Mouse (Mus musculus): ENCODE results near the gene Sema4c. TPM values are rescaled to one million over a fixed set of nuclear protein-coding genes. Genes with fewer than 3 reads are reported as not detected.

Gene Sema4c
- 4.7 and 8.7 TPM in 2 replicates for polyA plus RNA-seq (2014; fragmentation: Nextera tagmentation; extraction: Ambion mirVana)

DNA sequence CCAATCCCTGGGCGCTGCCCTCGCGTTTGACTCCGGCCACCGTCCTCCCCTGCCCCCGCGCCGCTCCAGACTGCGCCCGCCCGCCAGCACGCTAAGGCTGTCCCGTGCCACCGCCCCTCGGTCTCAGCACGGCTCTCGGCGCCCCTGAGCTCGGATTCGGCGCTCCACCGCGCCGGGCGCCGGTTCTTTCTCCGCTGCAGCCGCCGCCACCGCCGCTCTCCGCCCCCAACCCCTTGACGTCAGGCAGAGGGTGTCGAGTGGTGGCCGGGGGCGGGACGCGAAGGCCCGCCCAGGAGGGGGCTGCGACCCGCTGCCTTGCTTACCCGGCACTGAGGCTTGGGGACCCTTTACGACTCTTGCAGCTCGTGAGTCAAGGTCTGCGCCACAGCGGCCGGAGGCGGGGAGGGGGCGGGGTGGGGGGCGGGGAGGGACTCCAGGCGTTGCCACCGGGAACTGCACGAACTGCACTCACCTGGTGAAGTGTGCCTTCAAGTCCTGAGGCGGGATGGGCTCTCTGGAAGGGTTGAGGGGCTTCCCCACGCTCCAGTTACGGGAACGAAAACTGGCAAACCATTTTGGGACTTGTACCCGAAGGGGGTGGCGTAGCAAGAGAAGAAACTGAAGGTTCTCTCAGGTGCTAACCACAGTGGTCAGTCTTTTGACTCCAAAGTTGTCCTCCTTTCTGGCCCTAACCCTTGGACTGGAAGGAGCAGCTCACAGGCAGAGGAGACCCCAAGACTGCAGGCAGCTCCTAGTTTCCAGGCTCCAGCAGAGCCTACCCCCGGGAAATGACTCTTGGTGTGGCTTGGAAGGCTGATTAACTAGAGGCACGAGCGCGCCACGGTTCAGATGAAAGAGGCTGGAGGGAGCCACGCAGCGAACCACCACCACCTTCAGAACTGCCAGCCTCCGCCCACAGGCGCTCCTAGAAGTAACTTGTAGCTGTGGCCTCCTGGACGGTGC, at the start of gene Sema4c:
TSS of gene Sema4c (minus strand) at position 319 of the 963 bp plus-strand sequence.
- DNase-seq (peak; percentile 90), ATAC-seq (ENCODE audit: low FRiP score, low TSS enrichment) (peak; percentile 70)
- peaks cover 21% of the 10 kb centered on the region for H3K36me3 ChIP-seq (ENCODE audit: control insufficient read depth, insufficient read depth, low read length)
- peak within 1 kb of the TSS; percentile 99 for H3K4me3 ChIP-seq (replicated peaks; ENCODE audit: low read depth, low read length)
- WGBS = under 1% methylated on average over 68 of the region's 69 CpGs
- H3K4me2 ChIP-seq (ENCODE audit: low read length) = peak within 1 kb of the TSS; percentile 100
- peak within 1 kb of the TSS; percentile 99 for H3K9ac ChIP-seq (replicated peaks; ENCODE audit: low read length)
- H3K27ac ChIP-seq (replicated peaks; ENCODE audit: low read depth, low read length) = peak within 1 kb of the TSS; percentile 98
- H3K27me3 ChIP-seq (ENCODE audit: control insufficient read depth, insufficient read depth, low read length) = no peaks in the 10 kb centered on the region
- H3K9me3 ChIP-seq (ENCODE audit: control insufficient read depth, low read length) = no peaks in the 10 kb centered on the region
- peaks cover 28% of the 10 kb centered on the region for H3K4me1 ChIP-seq (ENCODE audit: control insufficient read depth, insufficient read depth, low read length)

DNA sequence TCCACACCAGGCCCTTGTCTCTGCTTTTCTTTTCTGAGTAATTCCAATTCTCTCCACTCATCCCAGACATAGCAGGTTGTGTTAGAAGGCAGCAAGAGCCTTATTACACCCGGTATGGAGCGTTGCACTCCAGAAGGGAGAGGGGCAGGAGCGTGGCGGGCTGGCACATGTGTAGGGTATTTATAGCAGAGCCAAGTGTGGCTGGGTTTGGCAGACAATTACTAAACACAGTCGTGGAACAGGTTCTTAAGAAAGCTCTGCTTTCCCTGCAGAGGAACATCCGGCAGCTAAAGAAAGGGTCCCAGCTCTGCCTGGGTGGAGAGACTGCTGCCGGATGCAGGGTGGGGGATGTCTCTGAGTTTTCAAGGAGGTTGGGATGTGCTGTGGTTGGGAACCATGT, 48.8 kb upstream of the Sema4c start:
- ATAC-seq (ENCODE audit: low FRiP score, low TSS enrichment) = no peak

GRCm38 (mm10) chr1:36604254-36605156, 46.4 kb upstream of the Sema4c start:
- no peak overlapping the region for H3K4me3 ChIP-seq (replicated peaks; ENCODE audit: low read depth, low read length)
- no peak for DNase-seq

More for the DNA sequence above, 48.8 kb upstream of the Sema4c start:
- Histone ChIP-seq H3K9ac (replicated peaks; ENCODE audit: low read length) (no peak overlapping the region), H3K4me1 (ENCODE audit: control insufficient read depth, insufficient read depth, low read length) (no peaks in the 10 kb centered on the region), H3K9me3 (ENCODE audit: control insufficient read depth, low read length) (no peaks in the 10 kb centered on the region), H3K27me3 (ENCODE audit: control insufficient read depth, insufficient read depth, low read length) (no peaks in the 10 kb centered on the region), H3K4me3 (replicated peaks; ENCODE audit: low read depth, low read length) (no peak overlapping the region), H3K4me2 (ENCODE audit: low read length) (no peak overlapping the region), H3K27ac (replicated peaks; ENCODE audit: low read depth, low read length) (no peak overlapping the region), H3K36me3 (ENCODE audit: control insufficient read depth, insufficient read depth, low read length) (no peaks in the 10 kb centered on the region)
- DNase-seq = no peak
- WGBS = 70% methylated on average over 7 of the region's 7 CpGs

DNA sequence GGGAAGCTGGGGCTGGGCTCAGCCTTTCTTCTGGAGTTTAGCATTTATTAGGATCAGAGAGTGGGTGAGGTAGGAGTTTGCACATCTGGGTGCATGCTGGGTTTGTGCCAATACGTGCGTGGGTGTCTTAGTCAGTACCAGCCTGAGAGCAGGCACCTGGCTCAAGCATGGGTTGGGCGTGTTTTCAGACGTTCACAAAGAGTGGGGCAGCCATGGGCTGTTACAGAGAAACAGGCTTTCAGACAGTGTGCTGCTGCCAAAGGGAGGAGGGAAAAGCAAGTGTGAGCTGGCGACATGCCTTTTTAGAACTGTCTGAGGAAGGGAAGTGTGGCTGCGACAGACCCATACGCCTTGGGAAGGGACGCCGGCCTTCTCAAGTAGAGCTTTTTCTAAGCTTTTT, 45.2 kb upstream of the Sema4c start:
- Histone ChIP-seq H3K4me1 (ENCODE audit: control insufficient read depth, insufficient read depth, low read length) (no peaks in the 10 kb centered on the region), H3K4me2 (ENCODE audit: low read length) (no peak overlapping the region), H3K36me3 (ENCODE audit: control insufficient read depth, insufficient read depth, low read length) (no peaks in the 10 kb centered on the region), H3K9ac (replicated peaks; ENCODE audit: low read length) (no peak overlapping the region), H3K27ac (replicated peaks; ENCODE audit: low read depth, low read length) (no peak overlapping the region), H3K27me3 (ENCODE audit: control insufficient read depth, insufficient read depth, low read length) (no peaks in the 10 kb centered on the region), H3K4me3 (replicated peaks; ENCODE audit: low read depth, low read length) (no peak overlapping the region), H3K9me3 (ENCODE audit: control insufficient read depth, low read length) (no peaks in the 10 kb centered on the region)
- 75% methylated on average over 9 of the region's 9 CpGs for WGBS
- no peak for ATAC-seq (ENCODE audit: low FRiP score, low TSS enrichment)
- no peak for DNase-seq

More at GRCm38 (mm10) chr1:36604254-36605156, 46.4 kb upstream of the Sema4c start:
- H3K9ac ChIP-seq (replicated peaks; ENCODE audit: low read length) = no peak overlapping the region
- H3K9me3 ChIP-seq (ENCODE audit: control insufficient read depth, low read length) = no peaks in the 10 kb centered on the region
- WGBS = 87% methylated on average over 12 of the region's 12 CpGs
- H3K4me2 ChIP-seq (ENCODE audit: low read length) = no peak overlapping the region
- H3K27ac ChIP-seq (replicated peaks; ENCODE audit: low read depth, low read length) = no peak overlapping the region
- no peaks in the 10 kb centered on the region for H3K4me1 ChIP-seq (ENCODE audit: control insufficient read depth, insufficient read depth, low read length)
- no peaks in the 10 kb centered on the region for H3K36me3 ChIP-seq (ENCODE audit: control insufficient read depth, insufficient read depth, low read length)
- ATAC-seq (ENCODE audit: low FRiP score, low TSS enrichment) = no peak
- no peaks in the 10 kb centered on the region for H3K27me3 ChIP-seq (ENCODE audit: control insufficient read depth, insufficient read depth, low read length)

GRCm38 (mm10) chr1:36602271-36602670, 44.1 kb upstream of the Sema4c start:
- Histone ChIP-seq H3K4me3 (replicated peaks; ENCODE audit: low read depth, low read length) (no peak overlapping the region), H3K27ac (replicated peaks; ENCODE audit: low read depth, low read length) (no peak overlapping the region), H3K27me3 (ENCODE audit: control insufficient read depth, insufficient read depth, low read length) (no peaks in the 10 kb centered on the region), H3K4me2 (ENCODE audit: low read length) (no peak overlapping the region), H3K4me1 (ENCODE audit: control insufficient read depth, insufficient read depth, low read length) (no peaks in the 10 kb centered on the region), H3K9me3 (ENCODE audit: control insufficient read depth, low read length) (no peaks in the 10 kb centered on the region), H3K36me3 (ENCODE audit: control insufficient read depth, insufficient read depth, low read length) (no peaks in the 10 kb centered on the region), H3K9ac (replicated peaks; ENCODE audit: low read length) (no peak overlapping the region)
- WGBS = 65% methylated on average over 4 of the region's 4 CpGs
- DNase-seq (no peak), ATAC-seq (ENCODE audit: low FRiP score, low TSS enrichment) (no peak)

DNA sequence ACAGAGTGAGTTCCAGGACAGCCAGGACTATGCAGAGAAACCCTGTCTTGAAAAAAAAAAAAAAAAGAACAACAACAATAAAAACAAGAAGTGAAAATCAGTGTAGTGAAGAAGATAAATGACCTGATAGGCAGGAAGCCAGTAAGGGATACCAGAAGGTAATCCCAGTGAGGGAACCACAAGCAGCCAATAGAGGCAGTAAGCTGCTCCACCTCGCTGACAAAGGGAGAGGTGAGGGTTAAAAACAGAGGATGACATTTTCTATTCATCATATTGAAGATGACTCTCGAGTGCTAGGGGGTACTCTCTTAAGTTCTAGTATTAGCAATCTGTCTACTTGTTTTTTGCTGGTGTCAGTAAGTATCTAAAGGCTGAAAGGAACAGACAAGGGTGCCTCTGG, 40.3 kb upstream of the Sema4c start:
- H3K4me2 ChIP-seq (ENCODE audit: low read length) = no peak overlapping the region
- no peak overlapping the region for H3K9ac ChIP-seq (replicated peaks; ENCODE audit: low read length)
- DNase-seq = no peak
- WGBS = 66% methylated on average over 2 of the region's 2 CpGs
- H3K27ac ChIP-seq (replicated peaks; ENCODE audit: low read depth, low read length) = no peak overlapping the region
- H3K4me3 ChIP-seq (replicated peaks; ENCODE audit: low read depth, low read length) = no peak overlapping the region
- no peaks in the 10 kb centered on the region for H3K36me3 ChIP-seq (ENCODE audit: control insufficient read depth, insufficient read depth, low read length)
- no peaks in the 10 kb centered on the region for H3K4me1 ChIP-seq (ENCODE audit: control insufficient read depth, insufficient read depth, low read length)
- H3K27me3 ChIP-seq (ENCODE audit: control insufficient read depth, insufficient read depth, low read length) = no peaks in the 10 kb centered on the region
- ATAC-seq (ENCODE audit: low FRiP score, low TSS enrichment) = no peak
- H3K9me3 ChIP-seq (ENCODE audit: control insufficient read depth, low read length) = no peaks in the 10 kb centered on the region

DNA sequence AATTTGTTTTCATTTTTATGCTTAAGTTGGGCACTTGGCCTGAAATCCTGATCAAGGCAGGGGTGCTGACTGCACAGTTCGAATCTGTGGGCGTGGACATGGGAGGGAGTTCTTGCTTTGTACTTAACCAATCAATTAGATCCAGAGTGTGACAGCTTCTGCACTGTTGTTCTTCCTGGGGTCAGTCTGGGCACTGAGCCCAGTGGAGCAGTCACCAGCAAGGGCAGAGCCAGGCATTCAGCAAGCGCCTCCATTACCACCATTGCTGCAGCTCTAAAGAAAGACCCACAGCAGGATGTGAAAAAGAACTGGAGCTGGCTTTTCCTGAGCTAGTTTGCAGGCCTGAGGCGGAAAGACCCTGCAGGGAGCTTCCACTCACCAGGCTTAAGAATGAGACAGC, 38.0 kb upstream of the Sema4c start:
- no peaks in the 10 kb centered on the region for H3K27me3 ChIP-seq (ENCODE audit: control insufficient read depth, insufficient read depth, low read length)
- no peaks in the 10 kb centered on the region for H3K9me3 ChIP-seq (ENCODE audit: control insufficient read depth, low read length)
- no peak overlapping the region for H3K4me3 ChIP-seq (replicated peaks; ENCODE audit: low read depth, low read length)
- H3K4me1 ChIP-seq (ENCODE audit: control insufficient read depth, insufficient read depth, low read length) = no peaks in the 10 kb centered on the region
- H3K27ac ChIP-seq (replicated peaks; ENCODE audit: low read depth, low read length) = peak overlapping the region; percentile 45; the same call in 1 of the 2 replicates
- no peak overlapping the region for H3K9ac ChIP-seq (replicated peaks; ENCODE audit: low read length)
- DNase-seq (peak; percentile 71), ATAC-seq (ENCODE audit: low FRiP score, low TSS enrichment) (peak; percentile 77)
- 7% methylated on average over 4 of the region's 4 CpGs for WGBS
- H3K4me2 ChIP-seq (ENCODE audit: low read length) = no peak overlapping the region
- no peaks in the 10 kb centered on the region for H3K36me3 ChIP-seq (ENCODE audit: control insufficient read depth, insufficient read depth, low read length)

GRCm38 (mm10) chr1:36595167-36595931, 37.2 kb upstream of the Sema4c start:
- DNase-seq = no peak
- Histone ChIP-seq H3K9ac (replicated peaks; ENCODE audit: low read length) (no peak overlapping the region), H3K27ac (replicated peaks; ENCODE audit: low read depth, low read length) (0 out of 2 replicates have a peak overlapping the region, but pooled peaks have one; percentile 5), H3K36me3 (ENCODE audit: control insufficient read depth, insufficient read depth, low read length) (no peaks in the 10 kb centered on the region), H3K27me3 (ENCODE audit: control insufficient read depth, insufficient read depth, low read length) (no peaks in the 10 kb centered on the region), H3K4me2 (ENCODE audit: low read length) (no peak overlapping the region), H3K9me3 (ENCODE audit: control insufficient read depth, low read length) (no peaks in the 10 kb centered on the region), H3K4me1 (ENCODE audit: control insufficient read depth, insufficient read depth, low read length) (no peaks in the 10 kb centered on the region), H3K4me3 (replicated peaks; ENCODE audit: low read depth, low read length) (no peak overlapping the region)
- 57% methylated on average over 10 of the region's 10 CpGs for WGBS
- no peak; the same call in 1 of the 2 replicates for ATAC-seq (ENCODE audit: low FRiP score, low TSS enrichment)

Measured in midbrain, embryonic 14.5 days (tissue).